36 mouse cellular contexts compared by ENCODE assay signal in genomic region chr7:145309877-145310276, GRCm38 (mm10). TPM values are rescaled to one million over a fixed set of nuclear protein-coding genes. Genes with fewer than 3 reads are reported as not detected.
DNase-seq lines count a peak whose midpoint lies in the region; ATAC-seq and TF ChIP-seq lines count a peak whose summit lies in the region.
"Had no signal": no experiment of that assay in that cellular context is flagged by ENCODE, and none has a peak within 500 bp of the region (broad histone marks: within the 10 kb centered on the region; RNA-seq: fewer than 3 reads in every experiment).

No protein-coding gene starts in this region.

- peak overlapping the region; percentile 29; the same call in 1 of the 2 replicates for H3K27ac ChIP-seq in cerebellum, adult 2 months (ENCODE audit: insufficient read depth, low read length)
- no peak overlapping the region for H3K27ac ChIP-seq in lung, embryonic 15.5 days
- H3K27ac ChIP-seq in CH12.LX (ENCODE audit: insufficient read depth, low read depth) = no peak overlapping the region
- H3K27ac ChIP-seq: embryonic facial prominence, embryonic 10.5 days; embryonic facial prominence, embryonic 13.5 days; forebrain, embryonic 12.5 days; forebrain, embryonic 15.5 days; heart, adult 2 months; heart, embryonic 10.5 days; heart, embryonic 13.5 days; hindbrain, embryonic 14.5 days; hindbrain, postnatal 0 days had no signal

- no peaks in the 10 kb centered on the region for H3K79me2 ChIP-seq in CH12.LX (replicated peaks; ENCODE audit: control insufficient read depth, extremely low read depth, insufficient read depth, poor library complexity, severe bottlenecking)

- peak in 1 of 2 experiments; percentile 36 for DNase-seq in cerebellum, adult 2 months
- DNase-seq in cerebellum, adult 8-10 months = no peak
- DNase-seq in heart, adult 11 months = peak; percentile 77
- DNase-seq in heart, postnatal 10 days = no peak
- no peak for DNase-seq in lung, adult 18-20 months
- DNase-seq in CH12.LX (ENCODE audit: extremely low read depth) = peak; percentile 67
- no peak for DNase-seq in right cerebral cortex, adult 18-20 months
- DNase-seq: adrenal gland, adult 8-10 months; adrenal gland, postnatal 25 days; B cell, adult 2 months; cerebellum, postnatal 14 days; embryo, embryonic 11 days; gastrocnemius, postnatal 25 days; heart, adult 2 months; kidney, adult 11 months; kidney, adult 8-10 months had no signal

- H3K4me3 ChIP-seq in cerebellum, adult 2 months (replicated peaks; ENCODE audit: insufficient read depth, low read depth, low read length) = no peak overlapping the region
- no peak overlapping the region for H3K4me3 ChIP-seq in lung, embryonic 15.5 days
- H3K4me3 ChIP-seq in CH12.LX (replicated peaks in 1 of 3; ENCODE audit: low read depth in 2 of 3, low read length in 2 of 3, poor library complexity in 1 of 3) = no peak overlapping the region
- H3K4me3 ChIP-seq: embryonic facial prominence, embryonic 10.5 days; embryonic facial prominence, embryonic 13.5 days; erythroblast, embryonic 14.5 days; forebrain, embryonic 12.5 days; forebrain, embryonic 15.5 days; heart, adult 2 months; heart, embryonic 10.5 days; heart, embryonic 13.5 days had no signal

- TF ChIP-seq POLR2A in cerebellum, adult 2 months (IDR thresholded peaks at IDR 0.05; ENCODE audit: borderline replicate concordance, insufficient read depth, low read length) = no peak
- no peak for TF ChIP-seq POLR2A in CH12.LX (IDR thresholded peaks at IDR 0.05; ENCODE audit: low read depth, low read length)

- H3K4me1 ChIP-seq in cerebellum, adult 2 months (ENCODE audit: control insufficient read depth, insufficient read depth, low read length) = peaks cover 41% of the 10 kb centered on the region
- H3K4me1 ChIP-seq in lung, embryonic 15.5 days = no peaks in the 10 kb centered on the region; the same call in 1 of the 2 replicates
- peaks cover 3 to 14% of the 10 kb centered on the region in 2 experiments; a peak in 3 of 4 replicates for H3K4me1 ChIP-seq in CH12.LX (ENCODE audit: control insufficient read depth in 1 of 2, insufficient read depth in 2 of 2)
- H3K4me1 ChIP-seq: forebrain, embryonic 12.5 days; forebrain, embryonic 15.5 days; heart, embryonic 13.5 days had no signal

- ATAC-seq in lung, embryonic 15.5 days (ENCODE audit: borderline replicate concordance, extremely low read depth, low FRiP score, low TSS enrichment) = peak; percentile 19; the same call in 1 of the 2 replicates
- ATAC-seq: activated CD4-positive, CD25-positive, alpha-beta regulatory T cell, adult 4 months; forebrain, embryonic 15.5 days; hindbrain, postnatal 0 days; inflammation-experienced regulatory T-cells, adult 6 months had no signal

- H3K4me2 ChIP-seq in lung, embryonic 15.5 days = no peak overlapping the region
- H3K4me2 ChIP-seq in CH12.LX (ENCODE audit: insufficient read depth, low read depth, poor library complexity, severe bottlenecking) = no peak overlapping the region
- H3K4me2 ChIP-seq: embryonic facial prominence, embryonic 13.5 days; forebrain, embryonic 12.5 days; forebrain, embryonic 15.5 days; heart, embryonic 13.5 days; hindbrain, embryonic 14.5 days had no signal

- peak; percentile 0 for TF ChIP-seq RAD21 in CH12.LX (IDR thresholded peaks at IDR 0.05; ENCODE audit: low read depth, low read length)

- no peaks in the 10 kb centered on the region for H3K9me3 ChIP-seq in lung, embryonic 15.5 days
- no peaks in the 10 kb centered on the region for H3K9me3 ChIP-seq in CH12.LX (replicated peaks; ENCODE audit: low read length)
- H3K9me3 ChIP-seq: embryonic facial prominence, embryonic 10.5 days; embryonic facial prominence, embryonic 13.5 days; forebrain, embryonic 12.5 days; forebrain, embryonic 15.5 days; heart, embryonic 10.5 days; heart, embryonic 13.5 days had no signal

- dilution Hi-C loops in CH12.LX (cut with MboI; ENCODE audit: extremely low pct_ligation_motif_present, extremely low pct_unique_long_range_greater_than_20kb, low sequenced_read_pairs) = no loop called here

- H3K27me3 ChIP-seq in cerebellum, adult 2 months (ENCODE audit: control insufficient read depth, insufficient read depth, low read length) = no peaks in the 10 kb centered on the region
- H3K27me3 ChIP-seq in lung, embryonic 15.5 days = no peaks in the 10 kb centered on the region
- peaks cover 75% of the 10 kb centered on the region for H3K27me3 ChIP-seq in CH12.LX (replicated peaks)
- H3K27me3 ChIP-seq: embryonic facial prominence, embryonic 13.5 days; forebrain, embryonic 12.5 days; forebrain, embryonic 15.5 days had no signal

- no peak for TF ChIP-seq EP300 in CH12.LX (IDR thresholded peaks at IDR 0.05; ENCODE audit: low read length)

- 25% methylated on average over 1 of the region's 1 CpGs for WGBS in cerebellum, adult 2 months
- WGBS in lung, embryonic 15.5 days = 58% methylated on average over 1 of the region's 1 CpGs

- intact Hi-C loops in heart, postnatal 10 days (cut with DNase I) = no loop called here

- no peak for TF ChIP-seq CTCF in cerebellum, adult 2 months (IDR thresholded peaks at IDR 0.05; ENCODE audit: borderline replicate concordance, insufficient read depth, low read depth, low read length)
- no peak for TF ChIP-seq CTCF in CH12.LX (conservative IDR thresholded peaks at IDR 0.05 in 1 of 2, IDR thresholded peaks at IDR 0.05 in 1 of 2; ENCODE audit: low read depth in 2 of 2, low read length in 2 of 2)

- in situ Hi-C loops in CH12.LX (cut with MboI; ENCODE audit: low pct_ligation_motif_present, low pct_unique_long_range_greater_than_20kb, low sequenced_read_pairs) = no loop called here

- no peak overlapping the region for H3K9ac ChIP-seq in lung, embryonic 15.5 days
- H3K9ac ChIP-seq in CH12.LX (ENCODE audit: insufficient read depth, low read depth) = no peak overlapping the region
- H3K9ac ChIP-seq: embryonic facial prominence, embryonic 13.5 days; forebrain, embryonic 12.5 days; forebrain, embryonic 15.5 days; heart, embryonic 13.5 days; hindbrain, embryonic 14.5 days had no signal

- no peaks in the 10 kb centered on the region for H3K36me3 ChIP-seq in lung, embryonic 15.5 days
- H3K36me3 ChIP-seq in CH12.LX (replicated peaks in 1 of 2; ENCODE audit: control insufficient read depth in 1 of 2, insufficient read depth in 1 of 2, low read length in 1 of 2) = no peaks in the 10 kb centered on the region
- H3K36me3 ChIP-seq: embryonic facial prominence, embryonic 10.5 days; embryonic facial prominence, embryonic 13.5 days; forebrain, embryonic 12.5 days; forebrain, embryonic 15.5 days; heart, embryonic 10.5 days; heart, embryonic 13.5 days had no signal

TF ChIP-seq in CH12.LX, 34 proteins besides CTCF, POLR2A, EP300 and RAD21:
- TF ChIP-seq MYC (IDR thresholded peaks at IDR 0.05; ENCODE audit: low read depth, low read length) (no peak), BHLHE40 (IDR thresholded peaks at IDR 0.05; ENCODE audit: low read depth, low read length) (peak; percentile 35; the same call in 1 of the 2 replicates), MAX (IDR thresholded peaks at IDR 0.05; ENCODE audit: low read length) (0 out of 2 replicates have a peak, but pooled peaks have one; percentile 18), TCF12 (IDR thresholded peaks at IDR 0.05; ENCODE audit: low read depth, low read length) (0 out of 2 replicates have a peak, but pooled peaks have one; percentile 21)

RNA-seq across cellular contexts. Expression of gene Mrgprd, which starts 4.8 kb away (rescaled TPM):
- polyA plus RNA-seq in cerebellum, adult 2 months (2012; rRNA removed) = not detected in 2 replicates
- total RNA-seq in heart, postnatal 10 days (2021) = not detected
- polyA plus RNA-seq in lung, embryonic 15.5 days (2015; fragmentation: Nextera tagmentation; extraction: Ambion mirVana) = not detected in 2 replicates
- total RNA-seq in CH12.LX (2012; rRNA removed) (not detected in 2 replicates), CH12.LX (2014; rRNA removed) (not detected in 2 replicates)
- not detected in 2 replicates for polyA plus RNA-seq in CH12.LX (2012; ENCODE audit: insufficient read length, low read depth)
- total RNA-seq: adrenal gland, adult 8-10 months; adrenal gland, postnatal 25 days; gastrocnemius, adult 8-10 months; gastrocnemius, postnatal 25 days; heart, adult 2 months; heart, postnatal 25 days; hematopoietic stem cell, adult 5-6 weeks; hindbrain, postnatal 0 days; MEL had no signal
- polyA plus RNA-seq: activated CD4-positive, CD25-positive, alpha-beta regulatory T cell, adult 4 months; brain, embryonic 14.5 days; cortical plate, adult 2 months; embryonic facial prominence, embryonic 10.5 days; embryonic facial prominence, embryonic 13.5 days; erythroblast, embryonic 14.5 days; forebrain, embryonic 12.5 days; forebrain, embryonic 15.5 days; gonadal fat pad, adult 2 months; heart, adult 2 months; heart, embryonic 10.5 days; heart, embryonic 13.5 days; heart, embryonic 16.5 days; hindbrain, embryonic 14.5 days; hindbrain, postnatal 0 days; inflammation-experienced regulatory T-cells, adult 6 months had no signal

RNA-seq across cellular contexts. Expression of gene Mrgprf, which starts 9.2 kb away (rescaled TPM):
- polyA plus RNA-seq in cerebellum, adult 2 months (2012; rRNA removed) = 24.0 and 30.8 TPM in 2 replicates
- total RNA-seq in heart, postnatal 10 days (2021) = 1 to 10 TPM; 7.1 to 8.0 TPM
- polyA plus RNA-seq in lung, embryonic 15.5 days (2015; fragmentation: Nextera tagmentation; extraction: Ambion mirVana) = 2.1 TPM in 2 replicates
- total RNA-seq in CH12.LX (2012; rRNA removed) (not detected in 2 replicates), CH12.LX (2014; rRNA removed) (not detected in 2 replicates)
- not detected in 2 replicates for polyA plus RNA-seq in CH12.LX (2012; ENCODE audit: insufficient read length, low read depth)
- total RNA-seq: hematopoietic stem cell, adult 5-6 weeks; MEL had no signal
- polyA plus RNA-seq: activated CD4-positive, CD25-positive, alpha-beta regulatory T cell, adult 4 months; erythroblast, embryonic 14.5 days; inflammation-experienced regulatory T-cells, adult 6 months had no signal

RNA-seq across cellular contexts. Expression of gene Tpcn2, which starts 26.1 kb away (rescaled TPM):
- 24.4 and 29.0 TPM in 2 replicates for polyA plus RNA-seq in cerebellum, adult 2 months (2012; rRNA removed)
- total RNA-seq in heart, postnatal 10 days (2021) = 1 to 10 TPM; 5.5 to 7.6 TPM
- 10.0 and 10.9 TPM in 2 replicates for polyA plus RNA-seq in lung, embryonic 15.5 days (2015; fragmentation: Nextera tagmentation; extraction: Ambion mirVana)
- total RNA-seq in CH12.LX (2012; rRNA removed) (6.9 and 7.3 TPM in 2 replicates), CH12.LX (2014; rRNA removed) (3.7 TPM in 2 replicates)
- polyA plus RNA-seq in CH12.LX (2012; ENCODE audit: insufficient read length, low read depth) = 7.2 and 7.9 TPM in 2 replicates
- polyA plus RNA-seq: erythroblast, embryonic 14.5 days had no signal

Comparison
In these comparisons a context has a peak if more than half of its experiments do, and no peak if none do; other contexts are left out.
1. DNase-seq: peak in heart, adult 11 months (single experiment) and CH12.LX (single experiment); none in cerebellum, adult 8-10 months (single experiment), heart, postnatal 10 days (0 of 2), lung, adult 18-20 months (0 of 2) and right cerebral cortex, adult 18-20 months (single experiment).